Mouse (Mus musculus) lung, embryonic 14.5 days (tissue): ENCODE measurements around the gene Prmt7. TPM values are rescaled to one million over a fixed set of nuclear protein-coding genes. Genes with fewer than 3 reads are reported as not detected.

ENCODE experiments used
- ATAC-seq: fragments of 200-750 bp; cut with Nextera tagmentation; 2 replicates; pipeline ENCODE4 v1.8.0; 2017; ENCODE audit warnings: mild to moderate bottlenecking, moderate TSS enrichment, moderate library complexity; ENCODE audit not compliant: insufficient read depth
- DNase-seq: peaks from one replicate; pipeline ENCODE4 v3.0.0-alpha.2; 2015
- H3K27ac ChIP-seq: fragments of 300-500 bp; sonication (generic); 2 replicates; pipeline ENCODE4 v1.5.1; 2014; ENCODE audit warnings: low read depth, mild to moderate bottlenecking, moderate library complexity
- H3K27me3 ChIP-seq: fragments of 300-500 bp; sonication (generic); 2 replicates; pipeline ENCODE4 v1.6.1; 2014; ENCODE audit warnings: low read length, control low read depth; ENCODE audit not compliant: insufficient read depth
- H3K36me3 ChIP-seq: fragments of 300-500 bp; sonication (generic); 2 replicates; pipeline ENCODE4 v1.6.1; 2014; ENCODE audit warnings: control low read depth; ENCODE audit not compliant: insufficient read depth
- H3K4me1 ChIP-seq: fragments of 300-500 bp; sonication (generic); 2 replicates; pipeline ENCODE4 v1.6.1; 2014; ENCODE audit warnings: antibody characterized with exemption, control low read depth; ENCODE audit not compliant: insufficient read depth
- H3K4me2 ChIP-seq: fragments of 300-500 bp; sonication (generic); 2 replicates; pipeline ENCODE4 v1.6.1; 2014; ENCODE audit warnings: mild to moderate bottlenecking
- H3K4me3 ChIP-seq: fragments of 300-500 bp; sonication (generic); 2 replicates; pipeline ENCODE4 v1.5.1; 2014; ENCODE audit warnings: low read depth, low read length
- H3K9ac ChIP-seq: fragments of 300-500 bp; sonication (generic); 2 replicates; pipeline ENCODE4 v1.6.1; 2014
- H3K9me3 ChIP-seq: fragments of 300-500 bp; sonication (generic); 2 replicates; pipeline ENCODE4 v1.6.1; 2016; ENCODE audit warnings: low read depth, low read length, control low read depth
- CTCF ChIP-seq: IDR thresholded peaks from 2 replicates; pipeline ENCODE4 v1.5.1; 2016; ENCODE audit warnings: antibody characterized with exemption, low read depth
- WGBS: fragments of 180-500 bp; shearing (Covaris S2); extraction: QIAGEN DNeasy Blood & Tissue Kit; methylation state at CpG from one replicate; pipeline ENCODE4 v1.1.7; 2014; 5-methylcytosine and 5-hydroxymethylcytosine counted together
- polyA plus RNA-seq: library from polyadenylated mRNA; unstranded; fragments of >200 nt; fragmentation: Nextera tagmentation; extraction: Ambion mirVana; gene quantifications from 2 replicates; pipeline ENCODE4 v1.2.1, GENCODE M21; 2014

Gene Prmt7
- polyA plus RNA-seq, 1 experiment from 2014 or later: 53.9 TPM

DNA sequence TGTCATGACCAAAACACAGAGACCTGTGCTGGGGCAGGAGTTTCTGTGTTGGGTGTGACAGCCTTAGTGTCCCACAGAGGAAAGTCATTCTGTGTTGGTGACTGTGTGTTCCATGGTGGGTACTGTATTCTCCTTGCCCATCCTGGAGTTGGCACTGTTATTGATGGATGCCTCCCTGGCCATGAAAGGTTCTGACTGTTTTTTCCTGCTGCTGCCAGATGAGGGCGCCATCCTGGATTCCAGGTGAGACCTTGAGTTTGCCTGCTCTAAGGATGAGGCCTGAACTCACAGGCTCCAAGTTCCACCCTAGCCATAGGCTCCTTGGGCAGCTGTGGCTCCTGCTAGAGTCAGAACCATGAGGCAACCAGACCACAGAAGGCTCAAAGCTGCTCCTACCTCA, 47.4 kb downstream of the Prmt7 start:
- peak; percentile 44 for TF ChIP-seq CTCF
- Histone ChIP-seq H3K9ac (no peak overlapping the region), H3K36me3 (peaks cover 3% of the 10 kb centered on the region; the same call in 1 of the 2 replicates), H3K27ac (no peak overlapping the region), H3K4me3 (no peak overlapping the region), H3K9me3 (no peaks in the 10 kb centered on the region), H3K27me3 (no peaks in the 10 kb centered on the region), H3K4me2 (no peak overlapping the region), H3K4me1 (no peaks in the 10 kb centered on the region)
- no peak for DNase-seq
- ATAC-seq: no peak
- WGBS: 21% methylated on average over 1 of the region's 1 CpGs

DNA sequence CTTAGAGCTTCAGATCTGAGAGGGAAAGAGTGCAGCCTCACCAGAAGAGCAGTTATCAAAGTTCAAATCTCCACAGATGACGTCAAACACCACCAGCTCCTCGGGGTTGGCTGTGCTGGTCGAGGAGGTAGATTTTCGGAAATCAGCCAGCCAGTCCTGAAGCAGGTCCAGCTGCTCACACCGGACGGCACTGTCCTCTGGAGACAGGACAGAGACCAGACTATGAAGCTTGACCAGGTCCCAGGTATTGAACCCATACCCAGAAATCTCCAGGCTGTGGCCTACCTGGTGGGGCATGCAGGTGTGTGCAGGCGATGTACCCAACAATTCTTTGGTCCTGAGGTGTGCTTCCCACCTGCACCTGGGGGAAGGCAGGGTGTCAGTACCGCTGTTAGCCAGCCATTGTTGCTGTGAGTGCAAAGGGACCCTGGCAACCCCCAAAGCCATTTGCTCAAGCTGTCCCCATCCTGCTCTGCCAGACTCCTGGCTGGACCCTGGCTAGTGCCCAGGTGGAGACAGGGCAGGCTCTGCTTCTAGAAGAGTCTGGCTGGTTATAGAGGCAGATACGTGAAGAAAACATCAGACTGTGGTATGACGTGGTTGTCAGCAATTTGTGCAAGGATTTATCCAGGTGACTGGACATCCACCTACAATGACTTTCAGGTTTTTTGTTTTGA, 49.0 kb downstream of the Prmt7 start:
- no peaks in the 10 kb centered on the region for H3K4me1 ChIP-seq
- no peak for TF ChIP-seq CTCF
- H3K9ac ChIP-seq: no peak overlapping the region
- no peaks in the 10 kb centered on the region for H3K9me3 ChIP-seq
- no peak overlapping the region for H3K4me3 ChIP-seq
- no peak for ATAC-seq
- DNase-seq: no peak
- H3K27ac ChIP-seq: no peak overlapping the region
- H3K36me3 ChIP-seq: no peaks in the 10 kb centered on the region
- WGBS: 85% methylated on average over 10 of the region's 10 CpGs
- no peak overlapping the region for H3K4me2 ChIP-seq
- H3K27me3 ChIP-seq: no peaks in the 10 kb centered on the region

DNA sequence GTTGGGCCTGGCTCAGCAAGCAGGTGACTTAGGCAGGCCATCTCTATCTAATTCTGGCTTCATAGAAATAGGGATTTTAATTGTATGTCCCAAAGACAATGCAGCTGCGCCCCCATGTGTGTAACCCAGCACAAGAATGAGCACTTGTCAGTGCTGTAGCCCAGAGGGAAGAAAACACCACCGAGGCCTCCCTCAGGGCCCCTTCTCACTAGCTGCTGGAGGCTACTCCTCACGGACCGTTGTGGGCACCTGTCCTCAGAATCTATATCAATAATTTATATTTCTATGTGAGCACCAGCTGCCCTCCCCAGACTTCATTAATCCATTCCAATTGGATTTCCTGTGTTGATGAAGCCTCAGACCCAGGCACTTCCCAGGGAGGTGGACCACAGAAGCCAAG, 50.2 kb downstream of the Prmt7 start:
- no peak for ATAC-seq
- H3K27me3 ChIP-seq: no peaks in the 10 kb centered on the region
- no peak for TF ChIP-seq CTCF
- no peak overlapping the region for H3K9ac ChIP-seq
- no peak overlapping the region for H3K27ac ChIP-seq
- DNase-seq: no peak
- no peaks in the 10 kb centered on the region for H3K36me3 ChIP-seq
- no peak overlapping the region for H3K4me3 ChIP-seq
- no peak overlapping the region for H3K4me2 ChIP-seq
- H3K9me3 ChIP-seq: no peaks in the 10 kb centered on the region
- H3K4me1 ChIP-seq: no peaks in the 10 kb centered on the region
- 82% methylated on average over 4 of the region's 4 CpGs for WGBS

GRCm38 (mm10) chr8:106262343-106262742, 51.6 kb downstream of the Prmt7 start:
- TF ChIP-seq CTCF: no peak
- no peak overlapping the region for H3K9ac ChIP-seq
- peak; percentile 34 for DNase-seq
- no peak overlapping the region for H3K27ac ChIP-seq
- H3K9me3 ChIP-seq: no peaks in the 10 kb centered on the region
- no peaks in the 10 kb centered on the region for H3K27me3 ChIP-seq
- no peak overlapping the region for H3K4me3 ChIP-seq
- WGBS: 39% methylated on average over 5 of the region's 5 CpGs
- ATAC-seq: no peak
- no peaks in the 10 kb centered on the region for H3K36me3 ChIP-seq
- H3K4me1 ChIP-seq: no peaks in the 10 kb centered on the region
- no peak overlapping the region for H3K4me2 ChIP-seq

GRCm38 (mm10) chr8:106263928-106264327, 53.2 kb downstream of the Prmt7 start:
- ATAC-seq (no peak), DNase-seq (no peak)
- Histone ChIP-seq H3K27me3 (no peaks in the 10 kb centered on the region), H3K27ac (no peak overlapping the region), H3K4me2 (no peak overlapping the region), H3K4me1 (no peaks in the 10 kb centered on the region), H3K4me3 (no peak overlapping the region), H3K36me3 (no peaks in the 10 kb centered on the region), H3K9me3 (no peaks in the 10 kb centered on the region), H3K9ac (no peak overlapping the region)
- 91% methylated on average over 4 of the region's 4 CpGs for WGBS
- TF ChIP-seq CTCF: no peak

GRCm38 (mm10) chr8:106265398-106265797, 54.7 kb downstream of the Prmt7 start:
- Histone ChIP-seq H3K27ac (no peak overlapping the region), H3K27me3 (no peaks in the 10 kb centered on the region), H3K36me3 (no peaks in the 10 kb centered on the region), H3K9me3 (no peaks in the 10 kb centered on the region), H3K4me1 (no peaks in the 10 kb centered on the region), H3K4me3 (no peak overlapping the region), H3K4me2 (no peak overlapping the region), H3K9ac (no peak overlapping the region)
- DNase-seq: no peak
- no peak for TF ChIP-seq CTCF
- 81% methylated on average over 17 of the region's 17 CpGs for WGBS
- no peak for ATAC-seq

- no peaks in the 10 kb centered on the region for H3K4me1 ChIP-seq
- 56% methylated on average over 5 of the region's 5 CpGs for WGBS
- TF ChIP-seq CTCF: no peak
- H3K4me3 ChIP-seq: no peak overlapping the region
- no peaks in the 10 kb centered on the region for H3K36me3 ChIP-seq
- no peaks in the 10 kb centered on the region for H3K27me3 ChIP-seq
- ATAC-seq (no peak), DNase-seq (no peak)
- no peak overlapping the region for H3K4me2 ChIP-seq
- no peak overlapping the region for H3K27ac ChIP-seq
- no peaks in the 10 kb centered on the region for H3K9me3 ChIP-seq
- H3K9ac ChIP-seq: no peak overlapping the region
These were observed 58.1 kb downstream of the Prmt7 start for GRCm38 (mm10) chr8:106268710-106269346.
